Mouse (Mus musculus): ENCODE measurements around the gene Ggcx.

- no peak for TF ChIP-seq CTCF (IDR thresholded peaks at IDR 0.05; ENCODE audit: low read depth)
- TF ChIP-seq EP300 (optimal IDR thresholded peaks at IDR 0.05): no peak
These were observed 66.3 kb downstream of the Ggcx start for GRCm38 (mm10) chr6:72480422-72480702.

Measured in stomach, postnatal 0 days (tissue).